Mouse (Mus musculus) small intestine, adult 2 months (tissue): ENCODE data around the gene Cers2. TPM values are rescaled to one million over a fixed set of nuclear protein-coding genes. Genes with fewer than 3 reads are reported as not detected.

ENCODE experiments used
- H3K27ac ChIP-seq: fragments of 200-500 bp; 2 replicates; pipeline ENCODE4 v1.5.1; 2012; ENCODE audit warnings: low read depth, low read length, control low read depth, inconsistent platforms; ENCODE audit not compliant: insufficient read depth
- H3K27me3 ChIP-seq: fragments of 200-500 bp; 2 replicates; pipeline ENCODE4 v1.6.1; 2012; ENCODE audit warnings: mild to moderate bottlenecking, moderate library complexity, low read length, inconsistent platforms; ENCODE audit not compliant: control insufficient read depth, insufficient read depth
- H3K36me3 ChIP-seq: fragments of 200-500 bp; 2 replicates; pipeline ENCODE4 v1.6.1; 2012; ENCODE audit warnings: mild to moderate bottlenecking, low read length, control low read depth, inconsistent platforms; ENCODE audit not compliant: control insufficient read depth, insufficient read depth
- H3K4me1 ChIP-seq: fragments of 200-500 bp; 2 replicates; pipeline ENCODE4 v1.6.1; 2012; ENCODE audit warnings: low read length, inconsistent platforms, mixed read lengths; ENCODE audit not compliant: control insufficient read depth, insufficient read depth, insufficient read length
- H3K4me3 ChIP-seq: fragments of 200-500 bp; 2 replicates; pipeline ENCODE4 v1.5.1; 2012; ENCODE audit warnings: low read depth, mild to moderate bottlenecking, control low read depth, inconsistent platforms, low read length, moderate library complexity
- CTCF ChIP-seq: fragments of 200-500 bp; IDR thresholded peaks from 2 replicates; pipeline ENCODE4 v1.5.1; 2012; ENCODE audit warnings: low read depth, mild to moderate bottlenecking, control low read depth, inconsistent platforms, low read length, moderate library complexity, mixed read lengths; ENCODE audit not compliant: insufficient replicate concordance, insufficient read length; ENCODE audit errors: extremely low read depth
- POLR2A ChIP-seq: fragments of 200-500 bp; IDR thresholded peaks from 2 replicates; pipeline ENCODE4 v1.6.1; 2012; ENCODE audit warnings: low read depth, mild to moderate bottlenecking, control low read depth, inconsistent platforms, low read length, moderate library complexity
- WGBS: fragments of 180-500 bp; shearing (Covaris S2); methylation state at CpG from one replicate; pipeline ENCODE4 v1.1.7; 2018; 5-methylcytosine and 5-hydroxymethylcytosine counted together
- polyA plus RNA-seq: library from polyadenylated mRNA; depleted of rRNA; stranded (reverse); fragments of >200 nt; gene quantifications from 2 replicates; pipeline ENCODE4 v1.2.3, GENCODE M21; 2012

Gene Cers2
- polyA plus RNA-seq, 1 experiment = 84.0 TPM

DNA sequence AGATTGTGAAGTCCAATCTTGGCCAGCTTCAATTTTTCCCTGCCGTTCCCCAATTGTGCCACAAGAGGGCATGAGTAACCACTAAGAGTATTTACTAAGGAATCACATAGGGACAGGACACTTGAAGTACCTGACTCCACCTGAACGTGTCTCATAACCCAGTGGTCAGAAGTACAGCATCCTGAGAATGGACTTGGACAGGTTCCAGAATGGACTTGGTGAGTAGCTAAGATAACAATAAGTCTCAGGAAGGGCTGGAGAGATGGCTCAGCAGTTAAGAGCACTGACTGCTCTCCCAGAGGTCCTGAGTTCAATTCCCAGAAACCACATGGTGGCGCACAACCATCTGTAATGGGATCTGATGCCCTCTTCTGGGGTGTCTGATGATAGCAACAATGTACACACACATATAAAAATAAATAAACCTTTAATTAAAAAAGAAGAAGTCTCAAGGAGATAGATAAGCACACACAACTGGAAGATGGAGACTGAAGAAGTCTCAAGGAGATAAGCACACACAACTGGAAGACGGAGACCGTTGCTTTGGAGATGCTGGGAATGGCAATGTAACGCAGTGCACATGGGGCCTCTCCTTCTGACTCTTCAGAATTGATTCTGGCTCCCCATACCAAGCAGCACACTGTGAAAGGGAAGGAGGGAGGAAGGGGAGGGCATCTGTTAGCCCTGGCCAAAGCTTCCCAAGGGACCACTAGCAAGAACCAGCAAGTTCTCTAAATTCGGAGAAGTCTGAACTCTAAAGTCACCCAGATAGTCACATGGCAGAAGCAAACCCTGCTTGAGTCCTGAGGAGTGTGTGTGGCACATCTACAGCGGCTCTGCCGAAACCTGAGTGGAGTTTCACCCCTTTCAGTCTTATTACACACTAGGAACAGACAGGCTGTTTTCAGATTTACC is 3.4 kb upstream of the Cers2 start:
- WGBS = 68% methylated on average over 9 of the region's 9 CpGs
- Histone ChIP-seq H3K4me1 (peaks cover 8% of the 10 kb centered on the region; the same call in 1 of the 2 replicates), H3K27ac (no peak overlapping the region), H3K27me3 (no peaks in the 10 kb centered on the region), H3K4me3 (no peak overlapping the region), H3K36me3 (no peaks in the 10 kb centered on the region)
- TF ChIP-seq POLR2A (no peak), CTCF (peak; percentile 39; the same call in 1 of the 2 replicates)

GRCm38 (mm10) chr3:95312623-95313022 is 2.0 kb upstream of the Cers2 start:
- H3K27ac ChIP-seq = peak overlapping the region; percentile 33; the same call in 1 of the 2 replicates
- 35% methylated on average over 6 of the region's 6 CpGs for WGBS
- H3K36me3 ChIP-seq = no peaks in the 10 kb centered on the region
- H3K27me3 ChIP-seq = no peaks in the 10 kb centered on the region
- TF ChIP-seq POLR2A (no peak), CTCF (no peak)
- H3K4me3 ChIP-seq = no peak overlapping the region
- H3K4me1 ChIP-seq = peaks cover 15% of the 10 kb centered on the region; the same call in 1 of the 2 replicates

DNA sequence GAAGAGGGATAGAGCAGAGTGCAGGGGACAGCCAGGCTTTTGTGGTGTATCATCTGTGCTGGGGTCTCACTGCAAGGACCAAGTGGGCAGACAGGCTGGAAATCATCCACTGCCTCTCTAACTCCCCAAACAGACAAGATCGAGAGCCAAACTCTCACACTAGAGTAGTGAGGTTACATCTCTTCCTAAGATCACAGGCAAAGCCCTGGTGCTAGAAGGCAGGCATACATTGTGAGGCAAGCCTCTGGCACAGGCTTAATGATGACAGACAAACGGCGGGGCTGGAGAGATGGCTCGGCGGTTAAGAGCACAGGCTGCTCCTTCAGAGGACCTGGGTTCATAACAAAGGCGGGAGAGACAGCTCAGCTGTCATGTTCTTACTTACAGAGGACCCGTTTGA is 1.1 kb upstream of the Cers2 start:
- TF ChIP-seq POLR2A (no peak), CTCF (no peak)
- H3K27me3 ChIP-seq = no peaks in the 10 kb centered on the region
- no peak overlapping the region for H3K4me3 ChIP-seq
- no peak overlapping the region for H3K27ac ChIP-seq
- 79% methylated on average over 7 of the region's 7 CpGs for WGBS
- peaks cover 22% of the 10 kb centered on the region; the same call in 1 of the 2 replicates for H3K4me1 ChIP-seq
- H3K36me3 ChIP-seq = no peaks in the 10 kb centered on the region

GRCm38 (mm10) chr3:95314075-95314474 is 516 bp upstream of the Cers2 start:
- no peak overlapping the region for H3K27ac ChIP-seq

DNA sequence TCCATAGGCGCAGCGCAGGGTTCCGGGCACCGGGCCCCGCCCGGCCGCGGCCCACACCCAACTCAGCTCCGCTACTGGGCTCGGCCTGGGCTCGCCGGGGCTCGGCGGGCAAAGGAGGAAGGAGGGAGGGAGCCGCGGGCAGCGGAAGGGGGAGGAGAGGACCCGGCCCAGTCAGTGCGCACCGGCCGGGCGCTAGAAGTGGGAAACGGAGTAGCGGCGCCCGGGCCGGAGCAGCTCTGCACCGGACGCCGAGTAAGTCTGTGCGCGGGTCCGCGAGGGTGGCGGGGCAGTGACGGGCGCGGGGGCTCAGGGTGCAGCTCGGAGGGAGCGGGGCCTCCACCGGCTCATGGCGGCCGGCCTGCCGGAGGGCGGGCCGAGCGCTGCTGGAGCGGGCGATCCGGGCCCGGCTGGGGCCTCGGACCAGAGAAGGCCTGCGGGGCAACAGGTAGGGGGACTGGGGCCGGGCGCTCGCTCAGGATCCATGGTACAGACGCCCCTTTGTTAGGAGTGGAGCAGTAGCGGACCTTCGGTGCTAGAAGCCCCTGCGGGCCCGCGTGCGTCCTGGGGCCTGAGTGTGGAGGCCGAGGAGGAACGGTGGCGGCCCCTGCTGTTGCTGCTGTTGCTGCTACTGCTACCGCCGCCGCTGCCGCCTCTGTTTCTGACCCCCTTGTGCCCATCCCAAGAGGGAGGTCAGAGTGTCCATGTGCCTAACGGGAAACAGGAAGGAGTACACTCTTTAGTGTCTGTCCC is 678 bp downstream of the Cers2 start:
- under 1% methylated on average over 71 of the region's 71 CpGs for WGBS
- H3K27ac ChIP-seq = peak overlapping the region; percentile 62
- no peaks in the 10 kb centered on the region for H3K27me3 ChIP-seq
- H3K4me1 ChIP-seq = peaks cover 27% of the 10 kb centered on the region; the same call in 1 of the 2 replicates
- peak overlapping the region; percentile 71 for H3K4me3 ChIP-seq
- peaks cover 4% of the 10 kb centered on the region for H3K36me3 ChIP-seq
- TF ChIP-seq CTCF = no peak
- peak; percentile 62 for TF ChIP-seq POLR2A

More at GRCm38 (mm10) chr3:95314075-95314474, 516 bp upstream of the Cers2 start:
- no peaks in the 10 kb centered on the region for H3K27me3 ChIP-seq
- 89% methylated on average over 6 of the region's 6 CpGs for WGBS
- H3K4me3 ChIP-seq = no peak overlapping the region
- H3K36me3 ChIP-seq = no peaks in the 10 kb centered on the region
- H3K4me1 ChIP-seq = peaks cover 26% of the 10 kb centered on the region; the same call in 1 of the 2 replicates
- TF ChIP-seq CTCF = no peak
- no peak for TF ChIP-seq POLR2A

DNA sequence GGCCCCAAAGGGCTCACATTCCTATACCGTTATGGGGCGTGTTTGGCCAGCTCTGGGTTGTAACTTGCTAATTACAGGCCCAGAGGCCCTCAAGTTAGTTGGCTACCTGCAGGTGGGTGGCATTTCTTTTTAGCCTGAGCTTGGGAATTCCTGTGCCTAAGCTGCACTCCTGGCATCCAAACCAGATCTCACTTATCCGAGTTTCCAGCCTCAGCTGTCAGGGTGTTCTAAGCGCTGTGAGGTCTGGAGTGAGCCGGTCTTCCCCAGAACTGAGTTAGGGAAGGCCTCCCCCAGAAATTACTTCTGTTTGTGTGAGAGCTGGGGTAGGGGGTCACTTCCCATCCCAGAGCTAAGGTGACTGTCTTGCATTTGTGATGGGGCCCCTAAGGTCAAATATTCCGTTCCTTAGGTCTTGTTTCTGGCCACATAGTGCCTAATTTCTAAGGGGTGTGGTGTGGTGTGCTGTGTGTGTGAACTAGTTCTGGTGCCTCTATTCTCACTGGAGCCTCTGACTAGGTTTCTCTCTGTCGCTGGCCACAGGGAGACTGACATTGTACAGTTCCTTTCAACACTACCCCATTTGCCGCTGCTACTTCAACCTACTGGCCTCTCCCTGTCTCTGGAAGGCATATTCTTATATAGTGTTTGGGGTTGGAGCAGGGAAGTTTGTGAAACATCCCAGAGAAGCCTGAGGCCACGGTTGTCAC is 1.4 kb downstream of the Cers2 start:
- H3K36me3 ChIP-seq = peaks cover 12% of the 10 kb centered on the region
- H3K27me3 ChIP-seq = no peaks in the 10 kb centered on the region
- no peak for TF ChIP-seq POLR2A
- peak overlapping the region; percentile 62 for H3K27ac ChIP-seq
- WGBS = 18% methylated on average over 9 of the region's 9 CpGs
- H3K4me1 ChIP-seq = peaks cover 27% of the 10 kb centered on the region; the same call in 1 of the 2 replicates
- H3K4me3 ChIP-seq = peak overlapping the region; percentile 71
